Mouse (Mus musculus): ENCODE results near the gene Psmb1. TPM values are rescaled to one million over a fixed set of nuclear protein-coding genes. Genes with fewer than 3 reads are reported as not detected.

Gene Psmb1
- total and polyA plus RNA-seq, 3 experiments: 200 to 445 (median 222) TPM

DNA sequence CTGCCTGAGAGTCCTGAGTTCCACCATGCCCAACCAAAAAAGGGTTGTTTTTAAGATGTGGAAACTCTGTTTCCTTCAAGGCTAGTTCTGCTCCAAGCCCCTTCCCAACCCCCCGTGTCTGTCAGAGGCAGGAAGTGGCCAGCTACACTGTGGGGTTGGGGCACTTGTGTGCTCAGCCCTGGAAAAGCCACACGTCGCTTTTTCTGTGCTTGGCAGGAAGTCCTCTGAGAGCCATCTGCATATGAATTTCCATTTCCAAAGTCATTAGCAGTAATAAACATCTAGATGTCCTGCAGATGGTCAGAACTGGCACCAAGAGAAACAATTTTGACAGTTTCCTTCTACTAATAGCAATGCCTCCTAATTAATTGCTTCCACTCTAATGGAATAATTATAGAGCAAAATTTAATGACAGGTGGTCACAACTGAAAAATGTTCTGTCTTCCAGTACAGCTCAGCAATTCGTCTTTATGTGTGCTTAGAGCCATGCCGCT, 68.5 kb downstream of the Psmb1 start:
- no peak for TF ChIP-seq ZC3H11A (IDR thresholded peaks at IDR 0.05; ENCODE audit: low read depth, low read length)
- no peak for TF ChIP-seq GATA1 (IDR thresholded peaks at IDR 0.05; ENCODE audit: low read depth, low read length)
- TF ChIP-seq BHLHE40 (IDR thresholded peaks at IDR 0.05; ENCODE audit: borderline replicate concordance, low read depth, low read length): no peak
- TF ChIP-seq ZMIZ1 (IDR thresholded peaks at IDR 0.05; ENCODE audit: low read depth, low read length): no peak
- TF ChIP-seq MAZ (IDR thresholded peaks at IDR 0.05; ENCODE audit: low read depth, low read length): no peak
- TF ChIP-seq MYB (IDR thresholded peaks at IDR 0.05; ENCODE audit: low read depth, low read length): no peak
- TF ChIP-seq EP300 (IDR thresholded peaks at IDR 0.05; ENCODE audit: low read depth in 1 of 2, low read length in 2 of 2): no peak
- TF ChIP-seq UBTF (IDR thresholded peaks at IDR 0.05; ENCODE audit: borderline replicate concordance, insufficient read depth, low read depth, low read length): no peak
- no peak for TF ChIP-seq GABPA (IDR thresholded peaks at IDR 0.05; ENCODE audit: low read depth, low read length)
- TF ChIP-seq RAD21 (IDR thresholded peaks at IDR 0.05; ENCODE audit: low read depth, low read length): no peak
- no peak for TF ChIP-seq ZNF384 (IDR thresholded peaks at IDR 0.05; ENCODE audit: low read depth, low read length)
- no peak for TF ChIP-seq CHD1 (IDR thresholded peaks at IDR 0.05; ENCODE audit: low read depth, low read length)
- Histone ChIP-seq H3K27me3 (ENCODE audit: control insufficient read depth in 1 of 2, insufficient read depth in 2 of 2, low read length in 2 of 2) (no peaks in the 10 kb centered on the region), H3K4me1 (ENCODE audit: control insufficient read depth in 1 of 2, insufficient read depth in 2 of 2, low read length in 2 of 2) (no peaks in the 10 kb centered on the region), H3K79me2 (ENCODE audit: control insufficient read depth, insufficient read depth, low read length, poor library complexity) (no peaks in the 10 kb centered on the region), H3K36me3 (ENCODE audit: control insufficient read depth in 1 of 2, insufficient read depth in 2 of 2, low read length in 2 of 2) (no peaks in the 10 kb centered on the region), H3K27ac (ENCODE audit: control insufficient read depth, low read depth, low read length) (no peak overlapping the region), H3K9me3 (replicated peaks; ENCODE audit: insufficient read depth, low read length) (no peaks in the 10 kb centered on the region), H3K9ac (ENCODE audit: control insufficient read depth, low read depth, low read length, poor library complexity, severe bottlenecking) (no peak overlapping the region), H3K4me3 (ENCODE audit: control insufficient read depth in 1 of 2, insufficient read depth in 1 of 2, low read depth in 2 of 2, low read length in 2 of 2) (no peak overlapping the region)
- no peak for DNase-seq (ENCODE audit: low read depth, low spot score)

DNA sequence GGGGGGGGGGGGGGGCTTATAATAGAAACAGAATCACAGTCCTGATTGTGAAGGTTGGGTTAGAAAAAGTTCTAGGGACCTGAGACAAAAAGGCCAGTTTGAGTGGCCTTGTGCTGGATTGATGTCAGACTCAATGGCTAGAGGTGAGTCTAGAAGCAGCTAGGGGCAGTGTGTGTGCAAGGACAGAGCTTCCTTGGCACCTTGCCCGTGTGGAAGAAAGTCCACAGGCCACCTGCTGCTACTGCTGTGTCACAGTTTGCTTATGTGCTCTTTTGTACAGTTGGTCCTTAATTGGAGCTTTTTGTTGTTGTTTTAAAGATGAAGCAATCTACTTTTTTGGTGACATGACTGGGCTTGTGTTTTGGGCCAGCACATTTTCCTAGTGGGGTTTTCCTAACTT, 69.6 kb downstream of the Psmb1 start:
- Histone ChIP-seq H3K27ac (ENCODE audit: control insufficient read depth, low read depth, low read length) (no peak overlapping the region), H3K4me1 (ENCODE audit: control insufficient read depth in 1 of 2, insufficient read depth in 2 of 2, low read length in 2 of 2) (no peaks in the 10 kb centered on the region), H3K36me3 (ENCODE audit: control insufficient read depth in 1 of 2, insufficient read depth in 2 of 2, low read length in 2 of 2) (no peaks in the 10 kb centered on the region), H3K27me3 (ENCODE audit: control insufficient read depth in 1 of 2, insufficient read depth in 2 of 2, low read length in 2 of 2) (no peaks in the 10 kb centered on the region), H3K79me2 (ENCODE audit: control insufficient read depth, insufficient read depth, low read length, poor library complexity) (no peaks in the 10 kb centered on the region), H3K9me3 (replicated peaks; ENCODE audit: insufficient read depth, low read length) (no peaks in the 10 kb centered on the region), H3K9ac (ENCODE audit: control insufficient read depth, low read depth, low read length, poor library complexity, severe bottlenecking) (no peak overlapping the region), H3K4me3 (ENCODE audit: control insufficient read depth in 1 of 2, insufficient read depth in 1 of 2, low read depth in 2 of 2, low read length in 2 of 2) (no peak overlapping the region)
- no peak for DNase-seq (ENCODE audit: low read depth, low spot score)
- TF ChIP-seq TBP (IDR thresholded peaks at IDR 0.05; ENCODE audit: low read depth, low read length) (no peak), USF2 (IDR thresholded peaks at IDR 0.05; ENCODE audit: borderline replicate concordance in 1 of 2, insufficient read depth in 1 of 2, low read depth in 1 of 2, low read length in 2 of 2) (no peak), ETS1 (IDR thresholded peaks at IDR 0.05; ENCODE audit: low read depth, low read length) (no peak), MAFK (IDR thresholded peaks at IDR 0.05; ENCODE audit: borderline replicate concordance, low read depth, low read length) (no peak), ZKSCAN1 (IDR thresholded peaks at IDR 0.05; ENCODE audit: low read depth, low read length) (no peak), UBTF (IDR thresholded peaks at IDR 0.05; ENCODE audit: borderline replicate concordance, insufficient read depth, low read depth, low read length) (no peak), CTCF (IDR thresholded peaks at IDR 0.05 in 2 of 3, conservative IDR thresholded peaks at IDR 0.05 in 1 of 3; ENCODE audit: control insufficient read depth in 1 of 3, insufficient read depth in 1 of 3, low read depth in 2 of 3, low read length in 3 of 3, poor library complexity in 1 of 3, severe bottlenecking in 1 of 3) (no peak), BHLHE40 (IDR thresholded peaks at IDR 0.05; ENCODE audit: borderline replicate concordance, low read depth, low read length) (no peak), POLR2A (IDR thresholded peaks at IDR 0.05; ENCODE audit: control insufficient read depth in 1 of 2, insufficient read depth in 1 of 2, low read depth in 1 of 2, low read length in 2 of 2, poor library complexity in 1 of 2) (no peak), SMC3 (IDR thresholded peaks at IDR 0.05; ENCODE audit: low read depth, low read length) (no peak), RCOR1 (IDR thresholded peaks at IDR 0.05; ENCODE audit: low read depth, low read length) (no peak), KAT2A (conservative IDR thresholded peaks at IDR 0.05; ENCODE audit: low read depth, low read length) (no peak), ELF1 (IDR thresholded peaks at IDR 0.05; ENCODE audit: low read depth, low read length) (no peak), ZMIZ1 (IDR thresholded peaks at IDR 0.05; ENCODE audit: low read depth, low read length) (no peak), MYB (IDR thresholded peaks at IDR 0.05; ENCODE audit: low read depth, low read length) (no peak), POLR2AphosphoS2 (IDR thresholded peaks at IDR 0.05; ENCODE audit: low read length) (no peak)

Data from MEL (cell line).